Mouse (Mus musculus): ENCODE measurements around the gene Pnkd. TPM values are rescaled to one million over a fixed set of nuclear protein-coding genes. Genes with fewer than 3 reads are reported as not detected.
"Not testable (repeated sequence)": the region's sequence is repeated elsewhere in the genome, so short reads cannot be mapped to it uniquely, and the experiment has no call there.

Pnkd gene
- polyA plus RNA-seq, 2 experiments from 2014 or later = 78.8 to 83.8 TPM

- ATAC-seq = no peak
Observed at GRCm38 (mm10) chr1:74298157-74298750, 13.5 kb downstream of the Pnkd start.

- ATAC-seq = no peak
Observed at GRCm38 (mm10) chr1:74298996-74299395, 14.3 kb downstream of the Pnkd start.

- ATAC-seq = no peak
Observed at GRCm38 (mm10) chr1:74300347-74301110, 15.8 kb downstream of the Pnkd start.

GRCm38 (mm10) chr1:74302229-74302628, 17.5 kb downstream of the Pnkd start:
- no peak for ATAC-seq

GRCm38 (mm10) chr1:74302835-74303234, 18.1 kb downstream of the Pnkd start:
- ATAC-seq = no peak

- peak; percentile 67 for ATAC-seq
Observed at GRCm38 (mm10) chr1:74303509-74304338, 19.0 kb downstream of the Pnkd start.

GRCm38 (mm10) chr1:74304339-74304790, 19.6 kb downstream of the Pnkd start:
- peak; percentile 40 for ATAC-seq

GRCm38 (mm10) chr1:74304946-74305345, 20.2 kb downstream of the Pnkd start:
- ATAC-seq = no peak

GRCm38 (mm10) chr1:74305522-74305921, 20.8 kb downstream of the Pnkd start, which contains the start of gene Tmbim1:
Tmbim1 (minus strand) TSS chr1:74305622.
- ATAC-seq = no peak

- no peak for ATAC-seq
Observed at GRCm38 (mm10) chr1:74307146-74307545, 22.4 kb downstream of the Pnkd start.

GRCm38 (mm10) chr1:74308001-74308964, 23.6 kb downstream of the Pnkd start:
- ATAC-seq = no peak

GRCm38 (mm10) chr1:74309767-74310166, 25.0 kb downstream of the Pnkd start:
- no peak for ATAC-seq

- peak; percentile 92 for ATAC-seq
Observed at GRCm38 (mm10) chr1:74313049-74313692, 28.4 kb downstream of the Pnkd start.

- no peak for ATAC-seq
Observed at GRCm38 (mm10) chr1:74314796-74315195, 30.1 kb downstream of the Pnkd start.

GRCm38 (mm10) chr1:74316114-74316827, 31.5 kb downstream of the Pnkd start:
- ATAC-seq = peak; percentile 61

GRCm38 (mm10) chr1:74318711-74319110, 34.0 kb downstream of the Pnkd start:
- no peak for ATAC-seq

GRCm38 (mm10) chr1:74321396-74321795, 36.7 kb downstream of the Pnkd start:
- ATAC-seq = no peak

- not testable (repeated sequence) for ATAC-seq
Observed at GRCm38 (mm10) chr1:74326916-74327315, 42.2 kb downstream of the Pnkd start.

GRCm38 (mm10) chr1:74329899-74330431, 45.2 kb downstream of the Pnkd start:
- no peak for ATAC-seq

GRCm38 (mm10) chr1:74331046-74331681, 46.4 kb downstream of the Pnkd start:
- ATAC-seq = no peak

All from CD4-positive, CD25-positive, alpha-beta regulatory T cell, adult 4 months (primary cell).